Comparison of ENCODE assay signal across 9 mouse cellular contexts in genomic region chr5:75574151-75574851, GRCm38 (mm10). TPM values are rescaled to one million over a fixed set of nuclear protein-coding genes. Genes with fewer than 3 reads are reported as not detected.
A peak's percentile ranks its signal among the peaks of the same experiment; 100 is the strongest.
DNase-seq lines count a peak whose midpoint lies in the region; ATAC-seq and TF ChIP-seq lines count a peak whose summit lies in the region.
"Had no signal": no experiment of that assay in that cellular context is flagged by ENCODE, and none has a peak within 500 bp of the region (broad histone marks: within the 10 kb centered on the region; RNA-seq: fewer than 3 reads in every experiment).

No protein-coding gene starts in this region.

- H3K4me3 ChIP-seq in layer of hippocampus, adult 2 months = peak overlapping the region; percentile 72
- H3K4me3 ChIP-seq in embryonic facial prominence, embryonic 12.5 days = peak overlapping the region; percentile 66
- H3K4me3 ChIP-seq in hindbrain, embryonic 13.5 days = peak overlapping the region; percentile 83
- H3K4me3 ChIP-seq in midbrain, embryonic 14.5 days (replicated peaks; ENCODE audit: low read depth, low read length) = peak overlapping the region; percentile 74

- no peak overlapping the region for H3K27ac ChIP-seq in layer of hippocampus, adult 2 months
- H3K27ac ChIP-seq in embryonic facial prominence, embryonic 12.5 days = no peak overlapping the region
- peak overlapping the region; percentile 90 for H3K27ac ChIP-seq in hindbrain, embryonic 13.5 days
- peak overlapping the region; percentile 80 for H3K27ac ChIP-seq in midbrain, embryonic 14.5 days (replicated peaks; ENCODE audit: low read depth, low read length)

- peaks cover 16% of the 10 kb centered on the region for H3K27me3 ChIP-seq in embryonic facial prominence, embryonic 12.5 days
- H3K27me3 ChIP-seq in hindbrain, embryonic 13.5 days = no peaks in the 10 kb centered on the region
- H3K27me3 ChIP-seq in midbrain, embryonic 14.5 days (ENCODE audit: control insufficient read depth, insufficient read depth, low read length) = no peaks in the 10 kb centered on the region

- no peaks in the 10 kb centered on the region for H3K9me3 ChIP-seq in embryonic facial prominence, embryonic 12.5 days
- no peaks in the 10 kb centered on the region for H3K9me3 ChIP-seq in hindbrain, embryonic 13.5 days
- H3K9me3 ChIP-seq in midbrain, embryonic 14.5 days (ENCODE audit: control insufficient read depth, low read length) = no peaks in the 10 kb centered on the region

- DNase-seq in layer of hippocampus, adult 2 months (ENCODE audit: low spot score in 2 of 2) = no peak
- DNase-seq in layer of hippocampus, adult 9-11 months = no peak
- peak; percentile 58 for DNase-seq in midbrain, embryonic 14.5 days
- no peak for DNase-seq in spleen, adult 12 weeks (ENCODE audit: low spot score)
- DNase-seq in right cerebral cortex, postnatal 25 days = no peak
- no peak for DNase-seq in lung, postnatal 25 days (ENCODE audit: low spot score)

- H3K36me3 ChIP-seq in embryonic facial prominence, embryonic 12.5 days = no peaks in the 10 kb centered on the region
- H3K36me3 ChIP-seq in hindbrain, embryonic 13.5 days = no peaks in the 10 kb centered on the region
- H3K36me3 ChIP-seq in midbrain, embryonic 14.5 days (ENCODE audit: control insufficient read depth, insufficient read depth, low read length) = no peaks in the 10 kb centered on the region

- TF ChIP-seq CTCF in layer of hippocampus, adult 2 months (conservative IDR thresholded peaks at IDR 0.05) = no peak

- ATAC-seq in embryonic facial prominence, embryonic 12.5 days (ENCODE audit: insufficient number of reproducible peaks, insufficient read depth, low FRiP score, low TSS enrichment) = no peak
- ATAC-seq in hindbrain, embryonic 13.5 days (ENCODE audit: low FRiP score) = 0 out of 2 replicates have a peak, but pooled peaks have one; percentile 0
- no peak for ATAC-seq in midbrain, embryonic 14.5 days (ENCODE audit: low FRiP score, low TSS enrichment)
- ATAC-seq: activated CD4-positive, CD25-positive, alpha-beta regulatory T cell, adult 4 months had no signal

- peak overlapping the region; percentile 99 for H3K4me2 ChIP-seq in embryonic facial prominence, embryonic 12.5 days (replicated peaks)
- peak overlapping the region; percentile 83 for H3K4me2 ChIP-seq in hindbrain, embryonic 13.5 days
- peak overlapping the region; percentile 97 for H3K4me2 ChIP-seq in midbrain, embryonic 14.5 days (ENCODE audit: low read length)

- H3K4me1 ChIP-seq in embryonic facial prominence, embryonic 12.5 days = peaks cover 13% of the 10 kb centered on the region
- peaks cover 31% of the 10 kb centered on the region for H3K4me1 ChIP-seq in hindbrain, embryonic 13.5 days (replicated peaks)
- peaks cover 6% of the 10 kb centered on the region for H3K4me1 ChIP-seq in midbrain, embryonic 14.5 days (ENCODE audit: control insufficient read depth, insufficient read depth, low read length)

- WGBS in embryonic facial prominence, embryonic 12.5 days = 3% methylated on average over 27 of the region's 27 CpGs
- 3% methylated on average over 27 of the region's 27 CpGs for WGBS in hindbrain, embryonic 13.5 days
- 3% methylated on average over 27 of the region's 27 CpGs for WGBS in midbrain, embryonic 14.5 days

- peak overlapping the region; percentile 65 for H3K9ac ChIP-seq in embryonic facial prominence, embryonic 12.5 days
- peak overlapping the region; percentile 90 for H3K9ac ChIP-seq in hindbrain, embryonic 13.5 days
- H3K9ac ChIP-seq in midbrain, embryonic 14.5 days (replicated peaks; ENCODE audit: low read length) = peak overlapping the region; percentile 72

RNA-seq across cellular contexts. Expression of gene Kit, which starts 0.4 kb away (rescaled TPM):
- total RNA-seq in layer of hippocampus, adult 2 months (2021) = 10 to 100 TPM; 77.5 to 87.4 TPM
- 13.9 and 17.1 TPM in 2 replicates for polyA plus RNA-seq in embryonic facial prominence, embryonic 12.5 days (2016; fragmentation: Nextera tagmentation; extraction: Ambion mirVana)
- polyA plus RNA-seq in hindbrain, embryonic 13.5 days (2015; fragmentation: Nextera tagmentation; extraction: Ambion mirVana) = 50.1 and 57.9 TPM in 2 replicates
- 34.3 and 41.1 TPM in 2 replicates for polyA plus RNA-seq in midbrain, embryonic 14.5 days (2014; fragmentation: Nextera tagmentation; extraction: Ambion mirVana)

Comparison
In these comparisons a context has a peak if more than half of its experiments do, and no peak if none do; other contexts are left out.
1. H3K27ac ChIP-seq: peak in hindbrain, embryonic 13.5 days (single experiment) and midbrain, embryonic 14.5 days (single experiment); none in layer of hippocampus, adult 2 months (single experiment) and embryonic facial prominence, embryonic 12.5 days (single experiment).
2. Peak in every context shown above with its lines, with median percentiles within 50 percentile points of each other: H3K4me3 ChIP-seq, H3K4me2 ChIP-seq and H3K9ac ChIP-seq.